Mouse (Mus musculus): Measurements from ENCODE around the gene Cdadc1. TPM values are rescaled to one million over a fixed set of nuclear protein-coding genes. Genes with fewer than 3 reads are reported as not detected.

Gene Cdadc1
- polyA plus RNA-seq, 1 experiment from 2014 or later: 17.7 TPM

- Histone ChIP-seq H3K36me3 (replicated peaks; ENCODE audit: insufficient read depth, low read length) (no peaks in the 10 kb centered on the region), H3K27ac (ENCODE audit: low read depth) (peak overlapping the region; percentile 70), H3K27me3 (ENCODE audit: insufficient read depth, low read length) (no peaks in the 10 kb centered on the region), H3K4me2 (ENCODE audit: low read depth, low read length) (no peak overlapping the region), H3K9ac (replicated peaks) (no peak overlapping the region; the same call in 1 of the 2 replicates), H3K9me3 (ENCODE audit: low read length) (no peaks in the 10 kb centered on the region), H3K4me3 (ENCODE audit: low read depth, low read length) (no peak overlapping the region), H3K4me1 (ENCODE audit: insufficient read depth) (peaks cover 13% of the 10 kb centered on the region)
- DNase-seq (no peak), ATAC-seq (no peak)
- no peak for TF ChIP-seq EP300 (IDR thresholded peaks at IDR 0.05; ENCODE audit: low read depth)
- TF ChIP-seq CTCF (IDR thresholded peaks at IDR 0.05; ENCODE audit: low read depth): no peak
- 71% methylated on average over 2 of the region's 2 CpGs for WGBS (ENCODE audit: insufficient replicate concordance)
Measured at GRCm38 (mm10) chr14:59550841-59551240, 46.9 kb downstream of the Cdadc1 start.

- Histone ChIP-seq H3K27ac (ENCODE audit: low read depth) (peak overlapping the region; percentile 49), H3K9ac (replicated peaks) (no peak overlapping the region), H3K36me3 (replicated peaks; ENCODE audit: insufficient read depth, low read length) (no peaks in the 10 kb centered on the region), H3K4me3 (ENCODE audit: low read depth, low read length) (no peak overlapping the region), H3K4me2 (ENCODE audit: low read depth, low read length) (no peak overlapping the region), H3K9me3 (ENCODE audit: low read length) (no peaks in the 10 kb centered on the region), H3K4me1 (ENCODE audit: insufficient read depth) (peaks cover 17% of the 10 kb centered on the region), H3K27me3 (ENCODE audit: insufficient read depth, low read length) (no peaks in the 10 kb centered on the region)
- WGBS (ENCODE audit: insufficient replicate concordance): 72% methylated on average over 6 of the region's 6 CpGs
- no peak for ATAC-seq
- DNase-seq: no peak
- TF ChIP-seq CTCF (IDR thresholded peaks at IDR 0.05; ENCODE audit: low read depth) (no peak), EP300 (IDR thresholded peaks at IDR 0.05; ENCODE audit: low read depth) (no peak)
Measured at GRCm38 (mm10) chr14:59549106-59549505, 48.7 kb downstream of the Cdadc1 start.

- Histone ChIP-seq H3K27me3 (ENCODE audit: insufficient read depth, low read length) (no peaks in the 10 kb centered on the region), H3K4me3 (ENCODE audit: low read depth, low read length) (no peak overlapping the region), H3K27ac (ENCODE audit: low read depth) (peak overlapping the region; percentile 49), H3K36me3 (replicated peaks; ENCODE audit: insufficient read depth, low read length) (no peaks in the 10 kb centered on the region), H3K9me3 (ENCODE audit: low read length) (no peaks in the 10 kb centered on the region), H3K9ac (replicated peaks) (no peak overlapping the region), H3K4me1 (ENCODE audit: insufficient read depth) (peaks cover 17% of the 10 kb centered on the region), H3K4me2 (ENCODE audit: low read depth, low read length) (no peak overlapping the region)
- no peak for ATAC-seq
- DNase-seq: no peak
- TF ChIP-seq EP300 (IDR thresholded peaks at IDR 0.05; ENCODE audit: low read depth): no peak
- no peak for TF ChIP-seq CTCF (IDR thresholded peaks at IDR 0.05; ENCODE audit: low read depth)
- 60% methylated on average over 2 of the region's 2 CpGs for WGBS (ENCODE audit: insufficient replicate concordance)
Measured at GRCm38 (mm10) chr14:59548532-59548931, 49.2 kb downstream of the Cdadc1 start.

- no peak overlapping the region for H3K4me2 ChIP-seq (ENCODE audit: low read depth, low read length)
- peak overlapping the region; percentile 49 for H3K27ac ChIP-seq (ENCODE audit: low read depth)
- ATAC-seq (peak; percentile 70), DNase-seq (peak; percentile 43)
- H3K4me1 ChIP-seq (ENCODE audit: insufficient read depth): peaks cover 17% of the 10 kb centered on the region
- H3K9ac ChIP-seq (replicated peaks): no peak overlapping the region; the same call in 1 of the 2 replicates
- H3K9me3 ChIP-seq (ENCODE audit: low read length): no peaks in the 10 kb centered on the region
- 60% methylated on average over 5 of the region's 5 CpGs for WGBS (ENCODE audit: insufficient replicate concordance)
- H3K36me3 ChIP-seq (replicated peaks; ENCODE audit: insufficient read depth, low read length): no peaks in the 10 kb centered on the region
- no peaks in the 10 kb centered on the region for H3K27me3 ChIP-seq (ENCODE audit: insufficient read depth, low read length)
- TF ChIP-seq EP300 (IDR thresholded peaks at IDR 0.05; ENCODE audit: low read depth): 0 out of 2 replicates have a peak, but pooled peaks have one; percentile 22
- no peak for TF ChIP-seq CTCF (IDR thresholded peaks at IDR 0.05; ENCODE audit: low read depth)
- H3K4me3 ChIP-seq (ENCODE audit: low read depth, low read length): no peak overlapping the region
Measured at GRCm38 (mm10) chr14:59547530-59547929, 50.2 kb downstream of the Cdadc1 start.

- no peak overlapping the region for H3K9ac ChIP-seq (replicated peaks)
- H3K4me3 ChIP-seq (ENCODE audit: low read depth, low read length): no peak overlapping the region
- no peak for TF ChIP-seq EP300 (IDR thresholded peaks at IDR 0.05; ENCODE audit: low read depth)
- no peak for TF ChIP-seq CTCF (IDR thresholded peaks at IDR 0.05; ENCODE audit: low read depth)
- peaks cover 17% of the 10 kb centered on the region for H3K4me1 ChIP-seq (ENCODE audit: insufficient read depth)
- no peak for ATAC-seq
- no peaks in the 10 kb centered on the region for H3K27me3 ChIP-seq (ENCODE audit: insufficient read depth, low read length)
- WGBS (ENCODE audit: insufficient replicate concordance): 81% methylated on average over 7 of the region's 7 CpGs
- 0 out of 2 replicates have a peak, but pooled peaks cover 3% of the 10 kb centered on the region for H3K36me3 ChIP-seq (replicated peaks; ENCODE audit: insufficient read depth, low read length)
- H3K9me3 ChIP-seq (ENCODE audit: low read length): no peaks in the 10 kb centered on the region
- DNase-seq: peak; percentile 10
- peak overlapping the region; percentile 49 for H3K27ac ChIP-seq (ENCODE audit: low read depth)
- H3K4me2 ChIP-seq (ENCODE audit: low read depth, low read length): no peak overlapping the region
Measured at GRCm38 (mm10) chr14:59546162-59546880, 51.4 kb downstream of the Cdadc1 start.

- TF ChIP-seq EP300 (IDR thresholded peaks at IDR 0.05; ENCODE audit: low read depth) (no peak), CTCF (IDR thresholded peaks at IDR 0.05; ENCODE audit: low read depth) (no peak)
- Histone ChIP-seq H3K4me2 (ENCODE audit: low read depth, low read length) (no peak overlapping the region), H3K4me1 (ENCODE audit: insufficient read depth) (peaks cover 9% of the 10 kb centered on the region; the same call in 1 of the 2 replicates), H3K9me3 (ENCODE audit: low read length) (no peaks in the 10 kb centered on the region), H3K9ac (replicated peaks) (no peak overlapping the region), H3K27me3 (ENCODE audit: insufficient read depth, low read length) (no peaks in the 10 kb centered on the region), H3K27ac (ENCODE audit: low read depth) (peak overlapping the region; percentile 51), H3K4me3 (ENCODE audit: low read depth, low read length) (no peak overlapping the region), H3K36me3 (replicated peaks; ENCODE audit: insufficient read depth, low read length) (peaks cover 12% of the 10 kb centered on the region; the same call in 1 of the 2 replicates)
- 73% methylated on average over 5 of the region's 5 CpGs for WGBS (ENCODE audit: insufficient replicate concordance)
- no peak for ATAC-seq
- DNase-seq: no peak
Measured at GRCm38 (mm10) chr14:59543956-59544355, 53.8 kb downstream of the Cdadc1 start.

All from liver, postnatal 0 days (tissue).